Mouse (Mus musculus) common myeloid progenitor, adult 5-6 weeks (primary cell): ENCODE data around the gene Gpc2. TPM values are rescaled to one million over a fixed set of nuclear protein-coding genes. Genes with fewer than 3 reads are reported as not detected.
A peak's percentile ranks its signal among the peaks of the same experiment; 100 is the strongest.

ENCODE experiments used
- ATAC-seq: replicated peaks from 2 replicates; pipeline ENCODE4 v1.8.0; 2016; ENCODE audit warnings: low read depth, mild to moderate bottlenecking, moderate TSS enrichment, inconsistent platforms; ENCODE audit not compliant: poor library complexity, severe bottlenecking
- total RNA-seq: library from RNA; stranded (forward); fragments of 200-1000, 187-1606 nt; gene quantifications from 2 replicates; pipeline ENCODE4 v1.2.3, GENCODE M21; 2017

Gpc2 gene
- total RNA-seq: 5.3 and 7.1 TPM in 2 replicates

- ATAC-seq: peak; percentile 95
These were observed at the start of gene Gpc2, which contains the start of the genes Gm43720 and Stag3 for GRCm38 (mm10) chr5:138279585-138280424. Gene Gpc2 (minus strand): TSS chr5:138280005. Gene Gm43720 (minus strand): TSS chr5:138279958. Gene Stag3 (plus strand): TSS chr5:138280240.

GRCm38 (mm10) chr5:138312795-138313194 is 33.0 kb upstream of the Gpc2 start:
- ATAC-seq: no peak

GRCm38 (mm10) chr5:138299613-138300012 is 19.8 kb upstream of the Gpc2 start:
- no peak for ATAC-seq

GRCm38 (mm10) chr5:138294158-138294557 is 14.4 kb upstream of the Gpc2 start:
- 0 out of 2 replicates have a peak, but pooled peaks have one; percentile 36 for ATAC-seq

- ATAC-seq: no peak
These were observed 11.8 kb upstream of the Gpc2 start for GRCm38 (mm10) chr5:138291638-138292037.

- no peak for ATAC-seq
These were observed 8.1 kb upstream of the Gpc2 start for GRCm38 (mm10) chr5:138287861-138288260.

- 0 out of 2 replicates have a peak, but pooled peaks have one; percentile 21 for ATAC-seq
These were observed 3.7 kb upstream of the Gpc2 start for GRCm38 (mm10) chr5:138283540-138283939.

- ATAC-seq: no peak
These were observed 2.0 kb upstream of the Gpc2 start for GRCm38 (mm10) chr5:138281798-138282197.

GRCm38 (mm10) chr5:138280829-138281228 is 1.0 kb upstream of the Gpc2 start:
- no peak for ATAC-seq

GRCm38 (mm10) chr5:138280425-138280768 is 592 bp upstream of the Gpc2 start:
- no peak for ATAC-seq

GRCm38 (mm10) chr5:138277994-138278393 is 1.8 kb downstream of the Gpc2 start:
- no peak for ATAC-seq

GRCm38 (mm10) chr5:138275216-138276050 is 4.4 kb downstream of the Gpc2 start:
- ATAC-seq: no peak

- ATAC-seq: no peak
These were observed 5.6 kb downstream of the Gpc2 start for GRCm38 (mm10) chr5:138274186-138274585.

- ATAC-seq: no peak
These were observed 7.3 kb downstream of the Gpc2 start, which contains the start of gene Gal3st4 for GRCm38 (mm10) chr5:138272409-138272923. Gene Gal3st4 (minus strand): TSS chr5:138272840.

- no peak for ATAC-seq
These were observed 8.6 kb downstream of the Gpc2 start for GRCm38 (mm10) chr5:138271232-138271631.

- ATAC-seq: no peak
These were observed 10.8 kb downstream of the Gpc2 start for GRCm38 (mm10) chr5:138268980-138269379.

- no peak for ATAC-seq
These were observed 12.7 kb downstream of the Gpc2 start for GRCm38 (mm10) chr5:138267114-138267513.

GRCm38 (mm10) chr5:138265712-138266111 is 14.1 kb downstream of the Gpc2 start:
- no peak for ATAC-seq

GRCm38 (mm10) chr5:138264207-138264578 is 15.6 kb downstream of the Gpc2 start:
- ATAC-seq: peak; percentile 9; the same call in 1 of the 2 replicates
